Mouse (Mus musculus): ENCODE results near the gene Acsl1.

Acsl1 gene

DNA sequence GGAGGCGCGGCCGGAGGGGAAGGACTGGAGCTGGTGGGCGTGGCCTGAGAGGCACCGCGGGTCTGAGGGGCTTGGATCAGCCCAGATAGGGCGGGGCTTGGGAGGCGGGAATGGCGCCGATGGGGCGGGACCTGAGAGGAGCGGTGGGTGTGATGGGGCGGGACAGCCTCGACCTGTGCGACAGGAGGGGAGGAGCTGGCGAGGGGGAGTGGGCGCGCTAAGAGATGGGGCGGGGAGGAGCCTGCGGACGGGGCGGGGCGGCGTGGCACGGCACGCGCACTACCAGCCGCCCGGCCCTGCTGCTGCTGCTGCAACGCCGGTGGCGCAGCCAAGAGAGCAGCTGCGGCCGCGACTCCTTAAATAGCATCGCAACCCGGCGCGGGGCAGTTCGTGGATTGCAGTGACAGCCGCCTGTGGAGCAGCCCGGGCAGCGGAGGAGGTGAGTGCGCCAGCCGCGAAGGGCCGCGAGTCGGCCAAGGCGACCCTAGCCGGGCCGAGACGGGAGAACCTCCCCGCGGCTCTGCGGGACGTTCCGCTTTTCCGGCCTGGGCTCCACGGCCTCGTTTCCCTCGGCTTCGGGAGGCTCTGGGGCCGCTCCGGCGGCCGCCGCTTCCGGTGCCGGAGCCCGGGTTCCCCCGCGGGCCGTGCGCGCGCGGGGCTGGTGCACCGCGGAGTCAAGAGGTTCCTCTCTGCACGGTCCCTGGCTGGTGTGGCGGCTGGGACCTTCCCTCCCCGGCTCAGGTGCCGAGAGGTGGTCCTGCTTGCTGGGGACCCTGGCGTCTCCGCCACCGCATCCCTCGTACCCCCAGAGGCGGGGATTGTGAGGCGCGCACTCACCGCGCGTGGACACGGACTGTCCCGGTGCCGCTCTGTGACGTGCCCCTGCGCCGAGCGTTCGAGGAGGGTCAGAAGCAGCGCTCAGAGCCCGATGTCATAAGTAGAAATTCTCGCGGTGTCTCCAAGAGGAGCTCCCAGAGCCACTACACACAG, at the start of gene Acsl1:
TSS of gene Acsl1 (plus strand) at position 246 of the 990 bp plus-strand sequence.
- in situ Hi-C loops (cut with MboI, MseI): loop anchor here (5.0 to 25.0 kb wide), 2 partner anchors 81 to 484 kb away; partner anchors contain the start of genes 1700029J07Rik (in 1 of the 2), Cenpu (in 1 of the 2), Lrp2bp (in 1 of the 2) and Ufsp2 (in 1 of the 2)

DNA sequence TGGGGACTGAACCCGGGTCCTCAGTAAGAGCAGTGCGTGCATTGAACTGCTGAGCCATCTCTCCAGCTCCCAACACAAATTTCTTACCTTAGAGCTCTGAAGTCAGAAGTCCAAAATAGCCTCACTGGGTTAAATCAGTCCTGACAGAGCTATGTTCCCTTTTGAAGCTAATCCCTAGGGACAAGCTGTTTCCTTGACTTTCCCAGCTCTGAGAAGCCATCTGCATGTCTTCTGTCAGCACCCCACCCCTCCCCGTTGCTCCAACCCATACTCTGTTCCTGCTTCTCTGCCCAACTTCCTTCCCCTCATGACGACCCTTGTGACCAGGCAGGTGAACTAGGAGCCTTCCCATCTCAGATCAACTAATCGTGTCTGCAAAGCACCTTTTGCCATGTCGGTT, 49.3 kb upstream of the Acsl1 start:
- in situ Hi-C loops (cut with MboI, MseI): no loop called here

DNA sequence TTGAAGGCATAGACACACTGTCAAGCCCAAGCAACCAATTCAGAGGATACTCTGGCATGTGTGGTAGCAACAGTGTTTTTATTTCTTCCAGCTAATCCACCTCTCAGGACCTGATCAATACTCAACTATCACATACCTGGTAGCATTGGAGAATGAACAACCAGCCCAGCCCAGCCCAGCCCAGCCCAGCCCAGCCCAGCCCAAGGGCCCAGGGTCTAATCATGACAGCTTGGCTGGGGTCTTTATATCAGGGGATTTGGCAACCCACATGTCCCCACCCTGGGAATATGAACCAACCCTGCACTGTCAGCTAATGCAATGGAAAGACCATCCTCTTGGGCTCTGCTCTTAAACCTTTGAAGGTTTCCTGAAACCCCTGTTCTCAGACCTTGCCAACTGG, 42.9 kb upstream of the Acsl1 start:
- in situ Hi-C loops (cut with MboI, MseI): no loop called here

DNA sequence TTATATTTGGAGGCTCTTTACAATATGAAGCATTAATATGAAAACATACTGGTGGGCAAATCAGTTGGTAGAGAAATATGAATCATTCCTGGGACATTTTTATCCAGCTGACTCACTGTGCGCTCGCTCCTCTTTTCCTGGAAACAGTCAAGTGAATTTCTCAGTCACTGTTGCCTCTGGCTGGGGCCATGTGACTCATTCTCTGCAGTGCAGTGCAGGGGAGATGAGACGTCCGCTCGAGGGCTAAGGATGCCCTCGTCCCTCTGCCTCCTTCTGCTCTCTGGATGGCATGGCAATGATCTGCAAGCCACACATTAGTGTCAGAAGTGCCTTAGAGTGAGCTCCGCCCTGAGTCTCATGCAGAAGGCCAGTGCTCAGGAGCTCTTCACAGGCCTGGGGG, 41.0 kb upstream of the Acsl1 start:
- in situ Hi-C loops (cut with MboI, MseI): no loop called here

DNA sequence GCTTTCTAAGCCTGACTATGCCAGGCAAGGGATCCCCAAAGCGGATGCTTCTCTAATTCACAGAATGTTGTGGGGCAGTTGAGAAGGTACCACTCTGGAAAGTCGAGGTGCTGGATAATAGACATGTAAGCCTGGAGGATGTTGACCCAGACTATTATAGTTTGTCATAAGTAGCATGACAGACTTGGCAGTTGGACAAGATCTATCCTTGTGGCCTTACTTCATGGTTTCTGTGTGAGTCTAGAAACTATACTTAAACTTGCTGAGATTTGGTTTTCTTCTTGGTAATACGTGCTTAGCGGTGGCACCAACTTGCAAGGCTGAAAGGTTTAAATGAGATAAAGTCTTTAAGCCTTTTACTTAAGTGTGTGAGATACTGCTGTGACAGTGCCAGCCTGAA, 38.9 kb upstream of the Acsl1 start:
- in situ Hi-C loops (cut with MboI, MseI): no loop called here

DNA sequence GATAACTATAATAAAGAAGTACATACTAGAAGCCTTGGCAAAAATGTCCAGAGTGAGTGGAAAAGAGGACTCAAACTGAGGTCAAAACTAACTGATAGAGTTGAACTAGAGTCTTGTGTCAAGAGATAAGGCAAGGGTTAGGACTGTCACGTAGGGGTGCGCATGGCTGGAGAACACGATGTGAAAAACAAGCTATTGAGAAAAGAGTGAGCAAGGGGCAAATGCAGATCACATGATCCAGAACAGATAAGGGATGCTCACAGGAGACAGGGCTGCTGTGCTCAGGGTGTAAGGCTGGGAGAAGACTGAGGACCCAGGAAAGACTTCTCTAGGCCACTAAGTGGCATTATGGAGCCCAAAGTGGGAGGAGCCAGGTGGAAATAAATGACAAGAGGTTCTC, 38.3 kb upstream of the Acsl1 start:
- in situ Hi-C loops (cut with MboI, MseI): no loop called here

DNA sequence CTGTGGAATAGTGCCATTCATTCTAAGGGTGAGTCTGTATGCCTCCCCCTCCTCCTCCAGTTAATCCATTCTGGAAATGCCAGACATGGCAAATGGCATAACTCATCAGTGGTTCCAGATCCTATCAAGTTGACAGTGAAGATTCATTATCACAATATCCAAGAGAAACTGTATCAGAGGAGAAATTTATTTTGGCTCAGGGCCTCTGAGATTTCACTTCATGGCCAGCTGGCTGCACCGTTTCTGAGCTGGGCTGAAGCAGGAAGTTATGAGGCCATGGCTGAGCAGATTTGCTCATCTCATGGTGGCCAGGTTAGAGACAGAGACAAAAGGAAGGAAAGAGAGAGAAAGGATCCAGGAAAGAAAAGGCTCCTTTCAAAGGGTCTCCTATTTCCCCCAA, 37.2 kb upstream of the Acsl1 start:
- in situ Hi-C loops (cut with MboI, MseI): no loop called here

DNA sequence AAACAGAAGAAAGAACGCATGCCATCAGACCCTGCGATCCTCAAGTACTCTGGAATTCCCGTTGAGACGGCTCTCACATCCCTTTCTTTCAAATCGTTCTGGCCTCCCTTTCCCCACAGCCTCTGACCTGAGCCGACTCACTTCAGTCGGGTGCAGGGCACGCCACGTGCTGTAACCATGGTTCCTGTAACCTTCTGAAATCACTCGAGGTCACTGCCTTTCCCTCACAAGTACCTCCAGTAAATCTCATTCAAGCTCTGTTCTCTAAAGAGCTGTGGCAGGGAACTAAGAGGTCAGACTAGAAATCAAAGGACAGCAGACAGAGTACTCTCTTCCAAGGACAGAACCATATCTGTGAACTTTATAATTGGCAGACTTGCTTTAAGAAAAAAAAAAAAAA, 32.3 kb upstream of the Acsl1 start:
- in situ Hi-C loops (cut with MboI, MseI): no loop called here

DNA sequence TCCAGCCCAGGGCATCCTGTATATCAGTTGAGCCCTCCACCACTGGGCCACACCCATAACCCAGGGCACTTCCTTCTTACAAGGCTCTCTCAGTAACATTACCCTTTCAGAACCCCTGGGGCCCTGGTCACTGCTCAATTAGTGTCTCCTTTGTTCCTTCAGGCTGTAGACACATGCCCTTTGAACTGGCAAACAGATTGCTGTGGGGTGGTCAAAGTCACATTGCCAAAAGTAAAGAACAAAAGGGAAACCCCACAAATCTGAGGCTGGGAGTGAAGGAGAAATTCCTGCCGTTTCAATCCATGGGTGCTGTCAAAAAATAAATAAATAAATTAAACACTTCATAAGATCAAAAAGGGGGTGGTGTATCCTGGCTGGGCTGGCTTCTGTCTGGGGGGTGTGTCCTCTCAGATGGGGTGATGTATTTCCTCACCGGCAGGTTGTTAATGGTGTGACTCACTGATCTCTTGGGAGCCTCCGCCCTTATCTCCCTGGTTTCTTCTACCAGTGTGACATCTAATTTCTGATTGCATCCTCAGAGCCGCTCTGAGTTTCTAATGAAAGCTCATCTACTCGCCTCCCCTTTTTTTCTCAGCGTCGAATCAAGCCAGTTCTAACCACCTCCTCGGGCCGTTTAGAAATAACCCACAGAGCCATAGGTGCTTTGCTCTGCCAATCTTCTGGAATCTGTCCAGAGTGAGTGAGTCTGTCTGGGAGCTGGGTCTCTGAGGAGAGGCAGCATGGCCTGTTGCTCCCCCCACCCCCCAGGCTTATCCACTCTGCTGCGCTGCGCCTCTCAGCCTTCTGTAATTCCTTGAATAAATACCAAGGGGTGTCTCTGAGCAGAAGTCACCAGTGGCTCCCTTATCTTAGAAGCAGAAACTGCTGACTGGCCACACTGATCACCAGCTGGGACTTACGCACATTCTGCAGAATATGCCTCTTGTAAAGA, 24.6 kb upstream of the Acsl1 start:
- in situ Hi-C loops (cut with MboI, MseI): no loop called here

DNA sequence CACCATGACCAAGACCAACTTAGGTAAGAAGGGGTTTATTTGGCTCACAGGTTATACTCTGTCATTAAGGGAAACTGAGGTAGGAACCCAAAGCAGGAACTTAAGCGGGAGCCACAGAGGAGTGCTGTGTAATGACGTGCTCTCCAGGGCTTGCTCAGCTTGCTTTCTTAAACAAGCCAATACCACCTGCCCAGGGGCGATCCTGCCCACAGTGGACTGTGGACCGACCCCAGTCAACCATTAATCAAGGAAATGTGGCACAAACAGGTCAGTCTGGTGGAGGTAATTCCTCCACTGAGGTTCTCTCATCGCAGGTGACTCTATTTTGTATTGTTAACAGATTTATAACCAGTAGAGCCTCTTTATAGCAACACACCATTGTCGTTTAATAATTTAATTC, 23.5 kb upstream of the Acsl1 start:
- in situ Hi-C loops (cut with MboI, MseI): no loop called here

DNA sequence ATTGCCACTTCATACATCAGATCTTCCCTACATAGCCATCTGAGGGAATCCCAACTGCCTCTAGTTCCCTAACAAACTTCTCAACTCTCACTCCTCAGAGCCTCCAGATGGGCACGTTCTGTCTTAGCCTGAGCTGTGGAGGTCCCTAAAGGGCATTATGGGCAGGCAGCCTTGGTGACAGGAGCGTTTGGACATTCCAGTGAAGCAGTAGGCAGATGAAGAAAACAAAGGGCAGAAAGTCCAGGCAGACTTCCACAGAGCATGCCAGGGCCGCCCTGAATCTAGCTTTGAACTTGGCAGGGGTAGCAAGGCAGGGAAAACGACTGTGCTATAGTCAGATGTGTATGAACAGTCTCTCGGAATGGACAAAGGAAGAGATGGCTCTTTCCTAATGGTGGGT, 22.2 kb upstream of the Acsl1 start:
- in situ Hi-C loops (cut with MboI, MseI): no loop called here

DNA sequence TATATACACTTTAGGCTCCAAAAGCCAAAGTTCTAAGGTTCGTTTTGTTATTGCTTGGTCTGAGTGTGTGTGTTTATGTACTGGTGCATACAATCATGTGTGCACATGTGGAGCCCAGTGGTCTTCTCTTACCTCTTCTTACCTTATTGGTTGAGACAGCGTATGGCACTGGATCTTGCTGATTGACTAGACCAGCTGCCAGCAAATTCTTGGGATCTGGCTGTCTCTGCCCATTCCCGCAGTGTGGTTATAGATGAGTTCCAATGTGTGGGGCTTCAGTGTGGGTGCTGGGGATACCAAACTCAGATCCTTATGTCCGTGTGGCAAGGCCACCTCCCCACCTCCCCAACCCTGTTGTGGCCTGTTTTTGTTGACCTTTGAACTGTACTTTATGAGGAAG, 21.8 kb upstream of the Acsl1 start:
- in situ Hi-C loops (cut with MboI, MseI): no loop called here

DNA sequence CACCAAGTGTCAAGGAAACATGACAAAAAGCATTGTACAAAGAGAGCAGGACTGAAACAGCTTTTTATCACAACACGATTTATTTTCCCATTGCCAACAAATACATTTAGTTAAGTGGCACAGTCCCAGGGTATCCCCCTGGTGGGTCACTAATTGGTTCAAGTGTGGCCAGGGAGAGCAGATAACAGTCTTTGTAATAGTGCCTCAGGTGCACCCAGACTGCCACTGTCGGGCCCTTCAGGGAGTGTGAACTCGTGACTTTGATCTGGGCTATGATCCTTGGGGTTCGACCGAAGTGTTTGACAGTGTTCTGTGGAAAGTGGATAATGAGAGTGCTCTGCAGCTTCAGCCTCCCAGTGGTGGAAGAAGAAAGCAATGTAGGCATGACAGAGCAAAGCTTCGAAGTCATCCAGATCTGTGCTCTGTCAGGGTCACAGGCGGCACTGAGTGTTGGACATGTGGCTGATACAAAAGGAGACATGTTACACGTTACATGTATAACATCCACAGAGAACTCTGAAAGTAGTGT, 21.1 kb upstream of the Acsl1 start:
- in situ Hi-C loops (cut with MboI, MseI): loop anchor here in 1 of 2 experiments (25.0 kb wide), 1 partner anchor 462 kb away; the partner anchor contains the start of genes 1700029J07Rik, Lrp2bp and Ufsp2

DNA sequence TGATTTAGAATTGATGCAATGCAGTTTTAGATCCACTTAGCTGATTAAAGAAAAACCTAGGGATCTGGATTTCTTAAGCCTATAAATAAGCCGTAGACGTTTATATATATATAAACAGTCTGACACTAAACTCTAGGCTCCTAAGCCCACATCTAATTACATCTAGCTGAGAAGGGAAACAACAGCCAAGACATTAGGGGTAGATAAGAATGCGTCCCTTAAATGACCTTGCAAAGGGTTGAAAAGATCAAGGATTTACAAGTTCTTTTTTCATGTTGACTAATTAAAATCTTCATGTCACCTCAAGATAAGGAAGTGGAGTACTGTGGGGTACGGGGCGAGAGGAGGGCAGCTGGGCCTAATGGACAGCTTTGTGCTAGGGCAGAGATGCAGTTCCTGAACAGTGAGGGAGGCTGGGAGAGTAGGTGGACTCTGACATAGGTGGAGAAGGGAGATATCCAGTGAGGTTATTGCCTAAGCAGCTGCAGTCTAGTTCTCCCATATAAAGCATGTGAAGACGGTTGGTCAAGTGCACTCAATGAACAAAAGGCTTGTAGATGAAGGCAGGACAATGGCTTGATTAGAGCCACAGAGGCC, 12.5 kb upstream of the Acsl1 start:
- in situ Hi-C loops (cut with MboI, MseI): loop anchor here in 1 of 2 experiments (25.0 kb wide), 1 partner anchor 471 kb away; the partner anchor contains the start of genes 1700029J07Rik, Lrp2bp and Ufsp2

DNA sequence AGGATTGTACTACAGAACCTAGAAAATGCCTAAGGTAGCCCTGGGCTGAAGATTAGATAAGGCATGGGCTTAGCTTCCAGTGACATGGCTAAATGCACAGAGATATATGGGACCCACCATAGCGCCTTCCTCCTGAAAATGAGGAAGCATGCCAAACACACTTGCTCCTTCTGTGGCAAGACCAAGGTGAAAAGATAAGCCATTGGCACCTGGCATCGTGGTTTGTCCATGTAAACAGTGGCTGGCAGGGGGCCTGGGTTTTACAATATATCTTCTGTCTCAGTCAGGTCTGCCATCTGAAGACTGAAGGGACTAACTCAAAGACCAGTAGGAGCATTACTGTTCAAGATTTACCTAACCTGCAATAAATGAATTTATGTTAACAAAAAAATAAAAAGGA, 2.4 kb upstream of the Acsl1 start:
- in situ Hi-C loops (cut with MboI, MseI): loop anchor here in 1 of 2 experiments (25.0 kb wide), 1 partner anchor 481 kb away; the partner anchor contains the start of genes 1700029J07Rik, Lrp2bp and Ufsp2

DNA sequence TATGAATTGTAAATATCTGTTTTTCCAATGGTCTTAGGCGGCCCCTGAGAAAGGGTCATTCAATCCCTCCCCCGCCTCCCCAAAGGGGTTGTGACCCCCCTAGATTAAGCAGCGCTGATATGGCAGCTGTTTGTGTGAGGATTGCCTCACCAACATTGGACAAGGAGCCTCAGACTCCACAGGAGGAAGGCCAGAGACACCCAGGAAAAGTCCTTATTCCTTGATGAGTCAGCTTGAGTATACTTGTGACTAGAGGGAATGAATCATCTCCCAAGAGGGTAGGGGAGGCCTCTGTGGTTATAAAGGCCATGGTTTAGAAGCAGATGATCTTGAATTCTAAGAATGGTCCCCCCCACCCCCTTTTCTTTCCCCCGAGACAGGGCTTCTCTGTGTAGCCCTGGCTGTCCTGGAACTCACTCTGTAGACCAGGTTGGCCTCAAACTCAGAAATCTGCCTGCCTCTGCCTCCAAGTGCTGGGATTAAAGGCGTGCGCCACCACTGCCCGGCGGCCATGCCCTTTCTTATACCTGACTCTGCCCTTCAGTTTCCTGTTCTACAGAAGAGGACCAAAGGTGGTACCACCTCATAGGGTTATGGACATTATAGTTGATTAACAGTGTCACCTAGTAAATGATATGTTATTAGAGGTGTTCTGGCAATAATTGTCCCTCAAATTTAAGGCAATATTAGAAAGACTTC, 1.6 kb upstream of the Acsl1 start:
- in situ Hi-C loops (cut with MboI, MseI): loop anchor here in 1 of 2 experiments (25.0 kb wide), 1 partner anchor 482 kb away; the partner anchor contains the start of genes 1700029J07Rik, Lrp2bp and Ufsp2

DNA sequence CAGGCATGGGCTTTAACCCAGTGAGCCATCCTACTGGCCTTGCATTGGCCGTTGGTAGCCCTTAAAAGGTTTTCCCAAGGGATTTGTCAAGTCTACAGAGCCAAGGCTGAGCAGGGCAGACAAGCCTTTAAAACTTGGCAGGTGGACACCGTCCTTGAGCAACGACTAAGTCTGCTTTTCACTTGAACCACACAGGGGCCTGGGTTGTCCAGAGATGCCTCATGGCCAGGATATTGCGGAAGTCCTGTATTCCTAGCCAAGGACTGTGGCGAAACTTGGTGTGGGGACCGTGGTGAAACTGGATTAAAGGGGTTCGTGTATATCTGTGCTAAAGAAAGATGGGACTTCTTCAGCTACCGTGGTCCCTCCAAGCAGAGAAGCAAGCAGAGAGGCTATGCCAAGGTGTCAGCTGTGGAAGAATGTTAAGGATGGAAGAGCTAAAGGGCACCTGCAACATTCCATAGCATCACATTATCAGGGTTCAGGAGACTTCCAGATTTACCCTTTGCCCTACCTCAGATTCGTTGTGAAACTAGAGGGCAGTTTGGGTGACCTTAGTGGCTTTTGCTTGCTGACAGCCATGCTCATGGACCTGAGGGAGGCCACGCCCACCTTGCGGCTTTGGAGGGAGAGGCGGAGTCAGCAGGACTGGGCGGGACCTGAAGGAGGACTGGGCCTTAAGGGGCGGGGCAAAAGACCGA, 596 bp upstream of the Acsl1 start:
- in situ Hi-C loops (cut with MboI, MseI): loop anchor here (5.0 to 25.0 kb wide), 2 partner anchors 82 to 483 kb away; partner anchors contain the start of genes 1700029J07Rik (in 1 of the 2), Cenpu (in 1 of the 2), Lrp2bp (in 1 of the 2) and Ufsp2 (in 1 of the 2)

DNA sequence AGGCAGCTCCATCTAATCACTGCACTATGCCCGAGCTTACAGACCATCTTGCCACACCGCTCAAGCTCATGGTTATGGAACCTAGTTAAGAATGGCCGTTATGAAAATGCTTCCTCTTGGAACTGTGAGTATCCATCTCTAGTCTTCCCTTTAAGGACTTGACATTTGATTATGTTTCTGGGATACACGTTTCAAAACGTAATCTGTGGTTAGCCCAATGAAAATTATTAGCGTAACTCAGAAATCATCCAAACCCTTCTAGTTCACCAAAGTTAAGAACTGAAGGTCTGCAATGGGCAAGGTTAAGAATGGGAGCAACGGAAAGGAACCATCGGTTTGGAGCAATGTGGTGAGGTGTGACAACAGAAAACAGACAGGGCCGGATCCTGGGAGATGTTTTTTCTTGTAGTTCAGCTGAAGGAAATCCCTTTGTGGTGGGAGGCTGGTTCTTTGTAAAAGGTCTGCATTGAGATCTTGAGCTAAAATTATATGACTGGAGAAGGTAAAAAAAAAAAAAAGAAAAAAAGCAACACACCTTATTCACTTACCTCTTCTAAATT, 1.2 kb downstream of the Acsl1 start:
- in situ Hi-C loops (cut with MboI, MseI): loop anchor here (5.0 to 25.0 kb wide), 2 partner anchors 80 to 485 kb away; partner anchors contain the start of genes 1700029J07Rik (in 1 of the 2), Cenpu (in 1 of the 2), Lrp2bp (in 1 of the 2) and Ufsp2 (in 1 of the 2)

DNA sequence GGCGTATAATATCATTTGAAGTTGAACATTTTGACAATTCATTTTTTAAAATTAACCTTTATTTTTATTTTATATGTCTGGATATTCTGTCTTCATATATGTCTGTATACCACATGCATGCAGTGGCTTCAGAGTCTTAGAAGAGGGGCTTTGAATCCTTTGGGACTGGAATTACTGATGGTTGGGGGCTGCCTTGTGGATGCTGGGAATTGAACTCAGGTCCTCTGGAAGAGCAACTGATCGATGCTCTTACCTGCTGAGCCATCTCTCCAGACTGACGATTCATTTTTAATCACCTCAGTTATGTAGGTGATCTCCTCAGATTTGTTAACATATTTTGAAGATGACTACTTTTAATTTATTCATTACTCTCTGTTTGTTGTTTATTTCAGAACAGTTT, 3.3 kb downstream of the Acsl1 start:
- in situ Hi-C loops (cut with MboI, MseI): loop anchor here (5.0 to 25.0 kb wide), 2 partner anchors 78 to 487 kb away; partner anchors contain the start of genes 1700029J07Rik (in 1 of the 2), Cenpu (in 1 of the 2), Lrp2bp (in 1 of the 2) and Ufsp2 (in 1 of the 2)

Measured in T-helper 17 cell (primary cell).